7 mouse cellular contexts compared by ENCODE assay signal in the genomic region with DNA sequence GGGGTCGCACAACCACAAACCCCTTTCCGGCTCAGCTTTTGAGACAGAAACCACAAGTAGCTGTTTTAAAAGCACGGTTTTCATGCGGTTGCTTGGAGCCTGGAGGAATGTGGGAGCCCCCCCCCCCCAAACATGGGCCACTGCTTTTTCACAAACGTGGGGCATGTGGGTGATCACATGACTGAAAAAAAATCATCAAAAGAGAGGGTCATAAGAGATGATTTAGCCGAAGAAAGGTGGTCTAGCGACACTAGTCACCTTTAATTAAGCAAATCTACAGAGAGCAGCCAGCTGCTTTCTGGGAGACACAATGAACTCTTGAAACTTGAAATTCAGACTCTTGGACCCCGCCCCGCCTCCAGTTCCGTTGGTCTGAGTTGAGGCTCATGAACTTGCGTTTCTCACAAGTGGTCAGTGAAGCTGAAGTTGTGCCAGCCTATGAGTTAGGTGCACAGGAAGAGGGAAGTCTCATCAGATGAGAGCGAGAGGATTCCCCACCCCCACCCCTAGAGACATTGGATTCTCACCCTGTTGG. TPM values are rescaled to one million over a fixed set of nuclear protein-coding genes. Genes with fewer than 3 reads are reported as not detected.
DNase-seq lines count a peak whose midpoint lies in the region; ATAC-seq and TF ChIP-seq lines count a peak whose summit lies in the region.

No protein-coding gene starts in this region.

- no peaks in the 10 kb centered on the region for H3K9me3 ChIP-seq in G1E (replicated peaks)
- no peaks in the 10 kb centered on the region for H3K9me3 ChIP-seq in hindbrain, embryonic 15.5 days
- no peaks in the 10 kb centered on the region for H3K9me3 ChIP-seq in liver, embryonic 15.5 days (replicated peaks)

- TF ChIP-seq CTCF in G1E (IDR thresholded peaks at IDR 0.05; ENCODE audit: low read depth, low read length) = no peak

- H3K27me3 ChIP-seq in G1E (ENCODE audit: insufficient read depth, low read length) = peaks cover 20% of the 10 kb centered on the region
- H3K27me3 ChIP-seq in hindbrain, embryonic 15.5 days = no peaks in the 10 kb centered on the region
- H3K27me3 ChIP-seq in liver, embryonic 15.5 days = peaks cover 15% of the 10 kb centered on the region

- no peak overlapping the region for H3K27ac ChIP-seq in hindbrain, embryonic 15.5 days (replicated peaks)
- peak overlapping the region; percentile 82 for H3K27ac ChIP-seq in liver, embryonic 15.5 days (replicated peaks)

- 21% methylated on average over 12 of the region's 12 CpGs for WGBS in hindbrain, embryonic 15.5 days
- 4% methylated on average over 12 of the region's 12 CpGs for WGBS in liver, embryonic 15.5 days (ENCODE audit: insufficient replicate concordance)

- ATAC-seq in G1E (ENCODE audit: extremely low read depth, insufficient number of reproducible peaks, low FRiP score, poor library complexity, severe bottlenecking) = no peak
- no peak for ATAC-seq in hindbrain, embryonic 15.5 days (ENCODE audit: low FRiP score, low read depth)
- ATAC-seq in liver, embryonic 15.5 days (ENCODE audit: insufficient read depth) = no peak
- 0 out of 2 replicates have a peak, but pooled peaks have one; percentile 13 for ATAC-seq in neutrophil, adult 5-6 weeks (ENCODE audit: extremely low read depth, insufficient number of reproducible peaks, low FRiP score, poor library complexity, severe bottlenecking)

- H3K4me3 ChIP-seq in G1E (ENCODE audit: low read depth, low read length) = peak overlapping the region; percentile 73; the same call in 1 of the 2 replicates
- H3K4me3 ChIP-seq in hindbrain, embryonic 15.5 days = peak overlapping the region; percentile 59
- peak overlapping the region; percentile 78 for H3K4me3 ChIP-seq in liver, embryonic 15.5 days (replicated peaks)

- peak overlapping the region; percentile 63; the same call in 1 of the 2 replicates for H3K9ac ChIP-seq in hindbrain, embryonic 15.5 days
- peak overlapping the region; percentile 78 for H3K9ac ChIP-seq in liver, embryonic 15.5 days

- peak overlapping the region; percentile 87 for H3K4me2 ChIP-seq in hindbrain, embryonic 15.5 days
- H3K4me2 ChIP-seq in liver, embryonic 15.5 days = peak overlapping the region; percentile 98

- H3K4me1 ChIP-seq in G1E (ENCODE audit: insufficient read depth, low read depth, low read length) = peaks cover 31% of the 10 kb centered on the region
- peaks cover 26% of the 10 kb centered on the region for H3K4me1 ChIP-seq in hindbrain, embryonic 15.5 days (replicated peaks)
- H3K4me1 ChIP-seq in liver, embryonic 15.5 days (replicated peaks) = peaks cover 49% of the 10 kb centered on the region

- H3K36me3 ChIP-seq in G1E (replicated peaks) = peaks cover 4% of the 10 kb centered on the region
- no peaks in the 10 kb centered on the region for H3K36me3 ChIP-seq in hindbrain, embryonic 15.5 days
- H3K36me3 ChIP-seq in liver, embryonic 15.5 days (replicated peaks) = no peaks in the 10 kb centered on the region

- DNase-seq in G1E (ENCODE audit: low spot score) = no peak
- DNase-seq in c-Kit-positive CD71-positive TER-119-positive erythroid progenitor cells, embryonic 14.5 days (ENCODE audit: low spot score) = peak; percentile 13
- DNase-seq in urinary bladder, postnatal 36 days (ENCODE audit: low spot score in 2 of 2) = no peak
- no peak for DNase-seq in left cerebral cortex, adult 8-10 months (ENCODE audit: low spot score in 2 of 2)

RNA-seq across cellular contexts. Expression of a gene that starts 1.0 kb away (rescaled TPM):
- total RNA-seq in G1E (2014; fragmentation: Nextera tagmentation) (14.3 and 14.5 TPM in 2 replicates), G1E (2017) (5.8 and 6.6 TPM in 2 replicates)
- polyA plus RNA-seq in G1E (2012) = 2.2 and 3.0 TPM in 2 replicates
- polyA plus RNA-seq in hindbrain, embryonic 15.5 days (2015; fragmentation: Nextera tagmentation; extraction: Ambion mirVana) = 4.2 and 4.3 TPM in 2 replicates
- polyA plus RNA-seq in liver, embryonic 15.5 days (2015; fragmentation: Nextera tagmentation; extraction: Ambion mirVana) = 16.0 and 18.7 TPM in 2 replicates
- total RNA-seq in neutrophil, adult 5-6 weeks (2017) = 33.4 and 35.4 TPM in 2 replicates
- total RNA-seq in left cerebral cortex, adult 8-10 months (2022) = 10 to 100 TPM; 11.3 to 14.8 (median 13.1) TPM
